Mouse (Mus musculus) midbrain, embryonic 16.5 days (tissue): ENCODE measurements around the gene Gm21988. TPM values are rescaled to one million over a fixed set of nuclear protein-coding genes. Genes with fewer than 3 reads are reported as not detected.

Experiments
- ATAC-seq: fragments of 200-750 bp; cut with Nextera tagmentation; 2 replicates; pipeline ENCODE4 v1.8.0; 2017; ENCODE audit warnings: moderate TSS enrichment
- H3K27ac ChIP-seq: fragments of 300-500 bp; sonication (generic); 2 replicates; pipeline ENCODE4 v1.5.1; 2014; ENCODE audit warnings: mild to moderate bottlenecking, low read length, mixed read lengths
- H3K27me3 ChIP-seq: fragments of 300-500 bp; sonication (generic); 2 replicates; pipeline ENCODE4 v1.6.1; 2014; ENCODE audit warnings: low read depth, low read length, mixed read lengths; ENCODE audit not compliant: control insufficient read depth, insufficient read depth
- H3K36me3 ChIP-seq: fragments of 300-500 bp; sonication (generic); 2 replicates; pipeline ENCODE4 v1.6.1; 2014; ENCODE audit warnings: mild to moderate bottlenecking, low read length, moderate library complexity, mixed read lengths; ENCODE audit not compliant: control insufficient read depth, insufficient read depth
- H3K4me1 ChIP-seq: fragments of 300-500 bp; sonication (generic); 2 replicates; pipeline ENCODE4 v1.6.1; 2014; ENCODE audit warnings: mild to moderate bottlenecking, low read length, mixed read lengths; ENCODE audit not compliant: control insufficient read depth, insufficient read depth
- H3K4me2 ChIP-seq: fragments of 300-500 bp; sonication (generic); 2 replicates; pipeline ENCODE4 v1.6.1; 2014; ENCODE audit warnings: mild to moderate bottlenecking, low read length, mixed read lengths
- H3K4me3 ChIP-seq: fragments of 300-500 bp; sonication (generic); 2 replicates; pipeline ENCODE4 v1.5.1; 2014; ENCODE audit warnings: low read depth, mild to moderate bottlenecking, low read length, moderate library complexity, mixed read lengths
- H3K9ac ChIP-seq: fragments of 300-500 bp; sonication (generic); 2 replicates; pipeline ENCODE4 v1.6.1; 2014; ENCODE audit warnings: low read depth, low read length, mixed read lengths
- H3K9me3 ChIP-seq: fragments of 300-500 bp; sonication (generic); replicated peaks from 2 replicates; pipeline ENCODE4 v1.6.1; 2014; ENCODE audit warnings: mild to moderate bottlenecking, low read length, mixed read lengths; ENCODE audit not compliant: control insufficient read depth, poor library complexity, severe bottlenecking
- WGBS: fragments of 180-500 bp; shearing (Covaris S2); extraction: QIAGEN DNeasy Blood & Tissue Kit; methylation state at CpG from one replicate; pipeline ENCODE4 v1.1.7; 2014; 5-methylcytosine and 5-hydroxymethylcytosine counted together
- polyA plus RNA-seq: library from polyadenylated mRNA; unstranded; fragments of >200 nt; fragmentation: Nextera tagmentation; extraction: Ambion mirVana; gene quantifications from 2 replicates; pipeline ENCODE4 v1.2.1, GENCODE M21; 2015

The Gm21988 gene
- 12.0 and 12.7 TPM in 2 replicates for polyA plus RNA-seq

GRCm38 (mm10) chr11:70239541-70240279 is at the start of gene Gm21988, which contains the start of gene Rnasek:
TSS of gene Gm21988 (minus strand) at chr11:70239830.
TSS of gene Rnasek (minus strand) at chr11:70239842.
- Histone ChIP-seq H3K9me3 (no peaks in the 10 kb centered on the region), H3K9ac (peak within 1 kb of the TSS; percentile 95), H3K4me3 (peak within 1 kb of the TSS; percentile 94), H3K4me2 (peak within 1 kb of the TSS; percentile 99), H3K4me1 (peaks cover 25% of the 10 kb centered on the region), H3K27me3 (no peaks in the 10 kb centered on the region; the same call in 1 of the 2 replicates), H3K27ac (peak within 1 kb of the TSS; percentile 91), H3K36me3 (peaks cover 9% of the 10 kb centered on the region)
- WGBS: 0% methylated on average over 26 of the region's 35 CpGs
- peak; percentile 37 for ATAC-seq

DNA sequence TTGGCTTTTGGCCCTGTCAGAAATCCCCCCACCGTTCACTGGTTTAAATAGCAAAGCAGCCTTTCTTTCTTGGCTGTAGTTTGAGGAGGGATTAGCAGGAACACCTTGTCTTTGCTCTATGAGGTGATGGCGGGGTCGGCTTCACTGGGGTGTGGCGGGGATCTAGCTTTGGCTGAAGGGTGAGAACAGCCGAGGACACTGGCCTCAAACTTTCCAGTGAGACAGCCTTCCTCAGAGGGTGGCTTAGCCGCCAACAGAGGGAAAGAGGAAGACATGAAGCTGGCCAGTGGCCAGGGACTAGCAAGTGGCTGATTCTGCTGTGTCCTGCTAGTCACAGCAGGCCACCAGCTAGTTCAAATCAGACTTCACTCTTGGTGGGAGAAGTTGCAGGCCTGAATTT is 49.6 kb upstream of the Gm21988 start:
- no peaks in the 10 kb centered on the region for H3K4me1 ChIP-seq
- H3K27me3 ChIP-seq: no peaks in the 10 kb centered on the region
- WGBS: 26% methylated on average over 6 of the region's 6 CpGs
- no peak overlapping the region for H3K4me2 ChIP-seq
- no peak overlapping the region for H3K27ac ChIP-seq
- H3K4me3 ChIP-seq: no peak overlapping the region
- H3K9ac ChIP-seq: no peak overlapping the region
- H3K9me3 ChIP-seq: no peaks in the 10 kb centered on the region
- ATAC-seq: no peak
- H3K36me3 ChIP-seq: no peaks in the 10 kb centered on the region

DNA sequence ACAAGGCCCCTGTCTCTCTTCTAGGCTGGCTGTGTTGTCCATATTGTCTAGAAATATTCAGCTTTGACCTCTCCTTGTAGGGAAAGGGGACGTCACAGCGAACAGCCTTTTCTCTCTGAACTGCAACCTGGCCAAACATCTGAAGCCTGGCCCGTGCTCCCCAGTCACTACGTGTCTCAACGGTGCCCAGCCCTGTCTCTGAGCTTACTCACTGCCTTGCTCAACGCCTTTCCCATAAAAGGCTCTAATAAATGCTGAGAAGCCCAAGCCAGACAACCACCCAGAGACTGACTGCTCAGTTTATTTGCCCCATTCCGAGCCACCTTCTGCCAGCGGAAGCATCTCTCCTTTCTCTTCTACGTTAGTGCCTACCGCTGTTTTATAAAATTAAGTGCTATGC is 48.5 kb upstream of the Gm21988 start:
- Histone ChIP-seq H3K9ac (no peak overlapping the region), H3K27ac (no peak overlapping the region), H3K36me3 (no peaks in the 10 kb centered on the region), H3K4me1 (no peaks in the 10 kb centered on the region), H3K9me3 (no peaks in the 10 kb centered on the region), H3K4me2 (no peak overlapping the region), H3K27me3 (no peaks in the 10 kb centered on the region), H3K4me3 (no peak overlapping the region)
- no peak for ATAC-seq
- 90% methylated on average over 10 of the region's 10 CpGs for WGBS

DNA sequence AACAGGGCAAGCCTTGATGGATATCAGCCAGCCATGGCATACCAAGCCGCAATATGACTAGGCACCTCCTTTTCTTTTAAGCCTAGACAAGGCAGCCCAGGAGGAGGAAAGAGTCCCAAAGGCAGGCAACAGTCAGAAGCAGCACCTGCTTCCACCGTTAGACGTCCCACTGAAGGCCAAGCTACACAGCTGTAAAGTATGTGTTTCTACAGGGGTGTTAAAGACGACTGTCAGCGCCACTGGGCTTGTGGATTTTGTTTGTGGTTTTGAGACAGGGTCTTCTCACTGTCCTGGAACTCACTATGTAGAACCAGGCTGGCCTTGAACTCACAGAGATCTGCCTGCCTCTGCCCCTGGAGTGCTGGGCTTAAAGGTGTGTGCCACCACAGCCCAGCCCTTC is 46.1 kb upstream of the Gm21988 start:
- H3K9me3 ChIP-seq: no peaks in the 10 kb centered on the region
- ATAC-seq: no peak
- H3K9ac ChIP-seq: no peak overlapping the region
- H3K4me2 ChIP-seq: no peak overlapping the region
- H3K27me3 ChIP-seq: no peaks in the 10 kb centered on the region
- no peaks in the 10 kb centered on the region for H3K4me1 ChIP-seq
- 89% methylated on average over 5 of the region's 5 CpGs for WGBS
- no peak overlapping the region for H3K4me3 ChIP-seq
- H3K27ac ChIP-seq: no peak overlapping the region
- no peaks in the 10 kb centered on the region for H3K36me3 ChIP-seq

DNA sequence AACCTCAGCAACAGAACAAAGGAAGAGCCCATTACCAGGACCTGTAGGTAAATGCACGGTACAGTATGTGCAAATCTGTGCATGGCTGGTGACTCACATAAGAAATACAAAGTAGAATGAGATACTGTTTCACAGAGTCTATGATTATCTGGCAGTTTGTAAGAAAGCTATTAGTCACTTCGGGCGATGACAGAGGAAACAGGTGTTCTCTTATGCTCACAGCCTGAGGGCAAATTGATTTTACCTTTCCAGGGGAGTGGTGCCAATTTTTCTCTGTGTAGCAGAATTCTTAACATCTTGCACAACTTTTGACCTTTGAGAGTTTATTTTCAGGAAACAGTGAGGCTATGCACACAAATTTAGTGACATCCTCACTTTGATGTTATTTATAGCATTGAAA is 45.1 kb upstream of the Gm21988 start:
- Histone ChIP-seq H3K9me3 (no peaks in the 10 kb centered on the region), H3K27ac (no peak overlapping the region), H3K4me1 (no peaks in the 10 kb centered on the region), H3K4me2 (no peak overlapping the region), H3K36me3 (no peaks in the 10 kb centered on the region), H3K9ac (no peak overlapping the region), H3K4me3 (no peak overlapping the region), H3K27me3 (no peaks in the 10 kb centered on the region)
- no peak for ATAC-seq
- 88% methylated on average over 3 of the region's 3 CpGs for WGBS

DNA sequence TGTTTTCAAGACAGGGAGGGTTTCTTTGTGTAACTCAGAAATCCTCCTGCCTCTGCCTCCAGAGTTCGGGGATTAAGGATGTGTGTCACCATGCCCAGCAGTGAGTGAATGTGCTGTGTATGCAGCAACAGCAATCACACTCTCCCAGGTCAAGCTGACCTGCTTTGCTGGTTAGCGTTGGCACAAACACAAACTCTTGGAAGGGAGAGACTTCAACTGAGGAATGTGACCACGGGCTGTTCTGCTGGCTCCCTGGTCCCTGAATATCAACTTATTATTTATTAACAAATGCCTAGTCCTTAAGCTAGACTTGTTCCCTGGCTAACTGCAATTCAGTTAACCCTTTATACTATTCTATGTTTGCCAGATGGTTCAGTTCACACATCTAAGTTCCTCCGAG is 44.0 kb upstream of the Gm21988 start:
- Histone ChIP-seq H3K9me3 (no peaks in the 10 kb centered on the region), H3K4me3 (no peak overlapping the region), H3K4me2 (no peak overlapping the region), H3K9ac (no peak overlapping the region), H3K36me3 (no peaks in the 10 kb centered on the region), H3K27ac (no peak overlapping the region), H3K4me1 (no peaks in the 10 kb centered on the region), H3K27me3 (no peaks in the 10 kb centered on the region)
- 90% methylated on average over 4 of the region's 4 CpGs for WGBS
- no peak for ATAC-seq

DNA sequence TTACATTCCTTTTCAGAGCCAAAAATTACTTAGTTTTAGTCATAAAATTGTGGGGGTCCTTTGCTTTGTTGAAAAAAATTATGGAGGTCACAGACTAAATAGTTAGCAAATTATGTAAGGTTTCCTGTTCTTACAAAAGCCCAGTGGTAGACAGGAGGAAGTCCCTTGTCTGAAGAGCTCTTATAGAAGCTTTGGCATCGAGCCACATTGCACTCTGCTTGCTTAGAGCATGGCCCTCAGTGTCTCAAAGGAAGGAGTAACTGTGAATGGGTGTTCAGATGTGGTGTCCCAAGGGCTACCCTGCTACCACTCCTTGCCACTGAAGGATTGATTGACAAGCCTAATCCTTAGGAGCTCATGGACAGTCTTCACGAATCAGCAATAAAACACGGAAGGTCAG is 40.8 kb upstream of the Gm21988 start:
- H3K36me3 ChIP-seq: no peaks in the 10 kb centered on the region
- no peak overlapping the region for H3K27ac ChIP-seq
- 69% methylated on average over 3 of the region's 3 CpGs for WGBS
- no peaks in the 10 kb centered on the region for H3K4me1 ChIP-seq
- H3K9ac ChIP-seq: no peak overlapping the region
- no peak for ATAC-seq
- H3K27me3 ChIP-seq: no peaks in the 10 kb centered on the region
- H3K9me3 ChIP-seq: no peaks in the 10 kb centered on the region
- H3K4me2 ChIP-seq: no peak overlapping the region
- H3K4me3 ChIP-seq: no peak overlapping the region

GRCm38 (mm10) chr11:70278961-70279360 is 39.3 kb upstream of the Gm21988 start:
- WGBS: 85% methylated on average over 3 of the region's 3 CpGs
- no peak for ATAC-seq
- Histone ChIP-seq H3K27ac (no peak overlapping the region), H3K4me1 (no peaks in the 10 kb centered on the region), H3K4me3 (no peak overlapping the region), H3K4me2 (no peak overlapping the region), H3K9me3 (no peaks in the 10 kb centered on the region), H3K36me3 (no peaks in the 10 kb centered on the region), H3K9ac (no peak overlapping the region), H3K27me3 (no peaks in the 10 kb centered on the region)

- Histone ChIP-seq H3K4me1 (no peaks in the 10 kb centered on the region), H3K9me3 (no peaks in the 10 kb centered on the region), H3K36me3 (no peaks in the 10 kb centered on the region), H3K27ac (no peak overlapping the region), H3K4me2 (no peak overlapping the region), H3K4me3 (no peak overlapping the region), H3K27me3 (no peaks in the 10 kb centered on the region), H3K9ac (no peak overlapping the region)
- 91% methylated on average over 7 of the region's 7 CpGs for WGBS
- no peak for ATAC-seq
Observed at GRCm38 (mm10) chr11:70271641-70272040, 32.0 kb upstream of the Gm21988 start.
